9 mouse cellular contexts compared by ENCODE assay signal in the genomic region with DNA sequence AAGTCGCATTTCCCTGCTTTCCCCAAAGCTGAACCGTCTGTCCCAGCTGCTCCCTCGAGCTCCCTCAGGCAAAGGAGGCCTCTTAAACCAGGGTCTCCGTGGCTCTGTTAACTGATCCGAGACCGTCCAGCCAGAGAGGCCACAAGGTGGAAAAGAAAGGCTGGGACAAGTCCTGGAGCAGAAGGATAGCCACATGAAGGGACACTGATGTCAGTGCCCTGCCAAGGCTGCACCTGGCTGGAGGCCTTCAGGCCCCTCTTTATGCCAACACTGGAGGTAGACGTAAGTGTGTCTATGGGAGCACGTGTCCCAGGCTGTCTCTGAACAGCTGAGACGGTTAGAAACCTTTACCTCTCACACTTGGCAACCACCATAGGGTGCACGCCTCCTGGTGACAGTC. TPM values are rescaled to one million over a fixed set of nuclear protein-coding genes. Genes with fewer than 3 reads are reported as not detected.
DNase-seq lines count a peak whose midpoint lies in the region; ATAC-seq and TF ChIP-seq lines count a peak whose summit lies in the region.
"Had no signal": no experiment of that assay in that cellular context is flagged by ENCODE, and none has a peak within 500 bp of the region (broad histone marks: within the 10 kb centered on the region; RNA-seq: fewer than 3 reads in every experiment).

No protein-coding gene starts in this region.

- peaks cover 26% of the 10 kb centered on the region for H3K36me3 ChIP-seq in heart, embryonic 10.5 days
- H3K36me3 ChIP-seq in lung, embryonic 16.5 days (ENCODE audit: control insufficient read depth, insufficient read depth, low read length), result no peaks in the 10 kb centered on the region
- peaks cover 13% of the 10 kb centered on the region; the same call in 1 of the 2 replicates for H3K36me3 ChIP-seq in embryonic facial prominence, embryonic 14.5 days (ENCODE audit: control insufficient read depth, insufficient read depth, low read length)
- no peaks in the 10 kb centered on the region for H3K36me3 ChIP-seq in neural tube, embryonic 15.5 days

- no peak for TF ChIP-seq POLR2A in lung, adult 2 months (IDR thresholded peaks at IDR 0.05; ENCODE audit: borderline replicate concordance, extremely low read depth, low read depth, low read length)

- H3K9me3 ChIP-seq in heart, embryonic 10.5 days, result no peaks in the 10 kb centered on the region
- no peaks in the 10 kb centered on the region for H3K9me3 ChIP-seq in lung, embryonic 16.5 days (ENCODE audit: control insufficient read depth, low read length)
- H3K9me3 ChIP-seq in embryonic facial prominence, embryonic 14.5 days (ENCODE audit: control insufficient read depth, low read length), result no peaks in the 10 kb centered on the region
- no peaks in the 10 kb centered on the region for H3K9me3 ChIP-seq in neural tube, embryonic 15.5 days (replicated peaks)

- intact Hi-C loops in heart, postnatal 36 days (cut with DNase I), result no loop called here
- intact Hi-C loops in left cerebral cortex, adult 2 months (cut with DNase I), result no loop called here

- ATAC-seq in lung, embryonic 16.5 days (ENCODE audit: low read depth), result no peak
- ATAC-seq in embryonic facial prominence, embryonic 14.5 days (ENCODE audit: low read depth), result no peak
- no peak for ATAC-seq in neural tube, embryonic 15.5 days (ENCODE audit: low FRiP score)
- ATAC-seq: activated CD4-positive, CD25-positive, alpha-beta regulatory T cell, adult 4 months had no signal

- no peak for TF ChIP-seq CTCF in lung, adult 2 months (IDR thresholded peaks at IDR 0.05; ENCODE audit: insufficient read depth, low read length)
- TF ChIP-seq CTCF in left cerebral cortex, adult 2 months (IDR thresholded peaks at IDR 0.05), result no peak

- peaks cover 67% of the 10 kb centered on the region for H3K4me1 ChIP-seq in heart, embryonic 10.5 days
- H3K4me1 ChIP-seq in lung, embryonic 16.5 days (replicated peaks; ENCODE audit: control insufficient read depth, insufficient read depth, low read length), result peaks cover 34% of the 10 kb centered on the region
- H3K4me1 ChIP-seq in lung, adult 2 months (ENCODE audit: control insufficient read depth, insufficient read depth, low read length), result peaks cover 26% of the 10 kb centered on the region
- H3K4me1 ChIP-seq in embryonic facial prominence, embryonic 14.5 days (ENCODE audit: control insufficient read depth, insufficient read depth, low read length), result peaks cover 50% of the 10 kb centered on the region
- peaks cover 47% of the 10 kb centered on the region for H3K4me1 ChIP-seq in neural tube, embryonic 15.5 days

- H3K27me3 ChIP-seq in heart, embryonic 10.5 days (ENCODE audit: insufficient read depth, poor library complexity, severe bottlenecking), result peaks cover 3% of the 10 kb centered on the region; the same call in 1 of the 2 replicates
- H3K27me3 ChIP-seq in lung, embryonic 16.5 days (ENCODE audit: control insufficient read depth, insufficient read depth, low read depth, low read length), result peaks cover 5% of the 10 kb centered on the region
- no peaks in the 10 kb centered on the region for H3K27me3 ChIP-seq in embryonic facial prominence, embryonic 14.5 days (replicated peaks; ENCODE audit: control insufficient read depth, insufficient read depth, low read length)
- H3K27me3 ChIP-seq in neural tube, embryonic 15.5 days (replicated peaks), result no peaks in the 10 kb centered on the region

- H3K4me3 ChIP-seq in heart, embryonic 10.5 days, result no peak overlapping the region
- no peak overlapping the region for H3K4me3 ChIP-seq in lung, embryonic 16.5 days (ENCODE audit: low read length)
- H3K4me3 ChIP-seq in lung, adult 2 months (replicated peaks; ENCODE audit: extremely low read depth, low read depth, low read length), result no peak overlapping the region
- H3K4me3 ChIP-seq in embryonic facial prominence, embryonic 14.5 days (ENCODE audit: low read depth, low read length), result no peak overlapping the region
- H3K4me3 ChIP-seq in neural tube, embryonic 15.5 days (replicated peaks), result no peak overlapping the region
- H3K4me3 ChIP-seq in left cerebral cortex, adult 2 months, result no peak overlapping the region

- H3K4me2 ChIP-seq in lung, embryonic 16.5 days (ENCODE audit: low read depth, low read length), result no peak overlapping the region
- H3K4me2 ChIP-seq in embryonic facial prominence, embryonic 14.5 days (ENCODE audit: low read depth, low read length), result no peak overlapping the region
- H3K4me2 ChIP-seq in neural tube, embryonic 15.5 days, result no peak overlapping the region

- H3K27ac ChIP-seq in heart, embryonic 10.5 days, result peak overlapping the region; percentile 85
- peak overlapping the region; percentile 94 for H3K27ac ChIP-seq in lung, embryonic 16.5 days (ENCODE audit: low read length)
- H3K27ac ChIP-seq in embryonic facial prominence, embryonic 14.5 days (replicated peaks; ENCODE audit: low read depth, low read length), result peak overlapping the region; percentile 84; the same call in 1 of the 2 replicates
- peak overlapping the region; percentile 65; the same call in 1 of the 2 replicates for H3K27ac ChIP-seq in neural tube, embryonic 15.5 days (replicated peaks)
- H3K27ac ChIP-seq in left cerebral cortex, adult 2 months, result no peak overlapping the region

- no peak overlapping the region for H3K9ac ChIP-seq in lung, embryonic 16.5 days (ENCODE audit: low read length)
- no peak overlapping the region for H3K9ac ChIP-seq in embryonic facial prominence, embryonic 14.5 days (ENCODE audit: low read depth, low read length)
- no peak overlapping the region for H3K9ac ChIP-seq in neural tube, embryonic 15.5 days (replicated peaks)

- DNase-seq in heart, embryonic 10.5 days (ENCODE audit: low spot score), result no peak
- DNase-seq in heart, postnatal 36 days, result no peak
- DNase-seq in lung, adult 2 months, result no peak
- no peak for DNase-seq in embryonic facial prominence, embryonic 14.5 days (ENCODE audit: low spot score)
- DNase-seq in gastrocnemius, adult 8-10 months (ENCODE audit: low spot score in 2 of 2), result no peak
- DNase-seq in left cerebral cortex, adult 2 months (ENCODE audit: extremely low spot score in 1 of 2, low spot score in 2 of 2), result no peak

- WGBS in heart, embryonic 10.5 days, result 63% methylated on average over 10 of the region's 10 CpGs
- WGBS in lung, embryonic 16.5 days, result 60% methylated on average over 10 of the region's 10 CpGs
- WGBS in lung, adult 2 months, result 72% methylated on average over 10 of the region's 10 CpGs
- 54% methylated on average over 10 of the region's 10 CpGs for WGBS in embryonic facial prominence, embryonic 14.5 days
- WGBS in neural tube, embryonic 15.5 days, result 53% methylated on average over 10 of the region's 10 CpGs

RNA-seq across cellular contexts. Expression of gene Ece1, which starts 57.1 kb away (rescaled TPM):
- 118 and 165 TPM in 2 replicates for polyA plus RNA-seq in heart, embryonic 10.5 days (2016; fragmentation: Nextera tagmentation; extraction: Ambion mirVana)
- 100 to 1,000 TPM; 113 to 115 TPM for total RNA-seq in heart, postnatal 36 days (2021)
- 48.1 and 53.8 TPM in 2 replicates for polyA plus RNA-seq in lung, embryonic 16.5 days (2015; fragmentation: Nextera tagmentation; extraction: Ambion mirVana)
- polyA plus RNA-seq in lung, adult 2 months (2012; rRNA removed), result 111 and 113 TPM in 2 replicates
- 57.8 and 62.1 TPM in 2 replicates for polyA plus RNA-seq in embryonic facial prominence, embryonic 14.5 days (2014; fragmentation: Nextera tagmentation; extraction: Ambion mirVana)
- 23.0 TPM in 2 replicates for polyA plus RNA-seq in neural tube, embryonic 15.5 days (2015; fragmentation: Nextera tagmentation; extraction: Ambion mirVana)
- total RNA-seq in gastrocnemius, adult 8-10 months (2022), result 10 to 100 TPM; 48.8 to 97.1 (median 69.4) TPM
- 10 to 100 TPM; 83.7 to 98.1 TPM for total RNA-seq in left cerebral cortex, adult 2 months (2021)
